Mouse (Mus musculus) layer of hippocampus, adult 9-11 months (tissue): Measurements from ENCODE around the gene Rpn1.
"Not testable (repeated sequence)": the region's sequence is repeated elsewhere in the genome, so short reads cannot be mapped to it uniquely, and the experiment has no call there.

Experiments
- DNase-seq: peaks from one replicate; pipeline ENCODE4 v3.0.0; 2022

Rpn1 gene

GRCm38 (mm10) chr6:88123150-88123857 lies 39.0 kb downstream of the Rpn1 start:
- no peak for DNase-seq

DNA sequence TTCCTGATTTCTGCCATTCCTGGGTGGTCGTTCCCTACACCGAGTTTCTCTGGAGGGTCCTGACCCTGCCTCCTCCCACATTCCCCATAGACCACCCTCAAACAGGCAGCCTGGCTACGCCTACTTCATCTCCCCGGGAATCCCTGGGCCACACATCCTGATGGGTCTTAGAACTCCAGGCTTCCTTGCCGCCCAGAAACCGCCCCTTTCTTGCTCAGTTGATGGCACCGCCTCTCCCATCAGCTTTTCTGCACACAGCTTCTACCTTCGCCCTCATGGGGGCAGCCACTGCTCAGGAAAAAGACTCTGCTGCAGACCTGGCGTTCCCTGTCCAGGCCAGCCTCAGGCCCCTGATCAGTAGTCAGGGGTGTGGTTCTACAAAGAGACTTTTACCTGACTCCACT lies 39.6 kb downstream of the Rpn1 start:
- peak; percentile 28 for DNase-seq

DNA sequence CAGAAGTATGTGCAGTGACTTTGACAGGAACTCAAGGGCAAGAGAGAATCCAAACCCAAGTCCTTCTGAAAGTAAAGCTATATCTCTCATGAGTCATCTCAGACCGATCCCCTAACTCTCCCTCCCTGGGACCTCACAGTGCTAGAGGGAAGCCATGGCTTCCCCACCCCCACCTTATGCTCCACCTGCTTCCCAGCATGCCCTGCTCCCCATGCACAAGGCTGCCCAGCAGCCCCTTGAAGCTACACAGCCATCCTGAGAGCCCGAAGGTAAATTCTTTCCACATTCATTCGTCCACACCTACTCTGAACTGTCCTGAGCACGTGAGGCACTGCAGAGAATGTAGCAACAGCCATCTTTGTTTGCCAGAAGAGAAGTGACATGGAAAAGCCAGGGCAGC lies 40.3 kb downstream of the Rpn1 start:
- DNase-seq: no peak

DNA sequence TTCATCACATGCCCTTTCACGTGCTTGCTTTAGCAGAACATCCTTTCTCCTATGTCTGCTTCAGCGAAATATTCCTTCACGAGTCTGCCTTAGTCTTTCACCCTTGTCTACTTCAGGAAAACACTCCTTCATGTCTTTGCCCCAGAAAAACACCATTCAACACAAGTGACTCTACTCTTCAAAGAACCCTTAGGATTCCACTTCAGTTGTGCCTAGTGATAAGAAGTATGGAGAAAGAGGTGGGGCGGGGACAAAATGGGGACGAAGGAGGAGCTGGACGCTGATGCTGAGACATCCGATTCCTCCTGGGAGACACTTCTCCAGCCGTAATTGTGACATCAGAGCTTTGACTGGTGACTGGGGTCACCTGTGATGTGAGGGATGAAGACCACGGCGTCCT lies 41.5 kb downstream of the Rpn1 start:
- not testable (repeated sequence) for DNase-seq

DNA sequence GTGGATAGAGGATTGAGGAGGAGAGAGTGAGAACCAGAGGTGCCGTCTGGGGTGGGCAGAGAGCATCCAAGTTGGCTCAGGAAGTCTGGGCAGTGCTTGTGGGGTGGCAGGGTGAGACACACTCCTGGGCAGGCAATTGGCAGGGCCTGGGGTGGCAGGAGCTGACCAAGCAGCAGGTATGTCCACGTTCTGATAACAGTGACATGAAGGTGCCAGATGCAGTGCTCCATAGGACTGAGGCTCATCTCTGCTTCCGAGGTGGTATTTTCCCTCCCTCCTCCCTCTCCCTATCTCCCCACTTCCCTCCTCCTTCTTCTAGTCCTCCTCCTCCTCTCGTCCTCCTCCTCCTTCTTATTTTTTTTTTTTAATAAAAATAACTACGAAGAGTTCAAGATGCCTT lies 47.2 kb downstream of the Rpn1 start:
- DNase-seq: no peak

GRCm38 (mm10) chr6:88132051-88132450 lies 47.8 kb downstream of the Rpn1 start:
- DNase-seq: no peak

DNA sequence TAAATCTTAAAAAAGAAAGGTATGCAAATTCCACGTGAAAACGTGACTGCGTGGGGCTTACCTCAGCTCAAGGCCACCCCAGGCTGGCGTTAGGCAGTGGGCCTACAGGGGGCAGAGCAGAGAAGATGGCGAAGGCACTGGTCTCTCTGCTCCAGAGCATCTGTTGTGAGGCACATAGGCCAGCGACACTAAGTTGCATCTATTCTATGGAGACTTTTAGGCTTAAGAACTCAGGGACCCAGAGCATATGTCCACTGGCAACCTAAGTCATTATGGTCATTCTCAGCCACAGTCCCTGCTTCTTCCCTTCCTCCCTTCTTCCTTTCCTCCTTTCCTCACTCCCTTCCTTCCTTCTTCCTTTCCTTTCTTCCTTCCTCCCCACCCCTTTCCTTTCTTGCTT lies 48.8 kb downstream of the Rpn1 start:
- DNase-seq: no peak

GRCm38 (mm10) chr6:88133878-88134277 lies 49.6 kb downstream of the Rpn1 start:
- no peak for DNase-seq

DNA sequence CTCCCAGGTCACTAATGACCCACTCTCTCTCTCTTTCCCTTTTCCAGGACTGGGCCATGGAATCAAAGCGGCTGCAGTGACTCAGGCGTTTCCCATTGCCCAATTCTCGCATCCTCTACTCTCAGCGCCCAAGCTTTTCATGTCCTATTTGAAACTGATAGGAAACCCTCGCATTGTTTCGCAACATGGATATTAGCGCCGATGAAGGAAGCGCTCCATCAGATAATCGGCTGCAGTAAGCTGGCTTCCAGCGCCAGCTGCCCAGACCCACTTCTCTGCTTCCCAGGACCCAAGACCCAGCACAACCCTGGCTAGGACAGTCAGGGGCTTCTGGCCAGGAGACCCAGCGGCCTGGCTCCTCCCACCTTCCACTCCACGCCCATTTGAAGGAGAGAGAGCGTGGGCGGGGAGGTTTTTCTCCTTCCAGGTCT lies 51.9 kb downstream of the Rpn1 start:
- DNase-seq: no peak

GRCm38 (mm10) chr6:88138485-88138884 lies 54.2 kb downstream of the Rpn1 start:
- no peak for DNase-seq

- peak; percentile 94 for DNase-seq
Observed at GRCm38 (mm10) chr6:88140264-88140663, 56.0 kb downstream of the Rpn1 start.

DNA sequence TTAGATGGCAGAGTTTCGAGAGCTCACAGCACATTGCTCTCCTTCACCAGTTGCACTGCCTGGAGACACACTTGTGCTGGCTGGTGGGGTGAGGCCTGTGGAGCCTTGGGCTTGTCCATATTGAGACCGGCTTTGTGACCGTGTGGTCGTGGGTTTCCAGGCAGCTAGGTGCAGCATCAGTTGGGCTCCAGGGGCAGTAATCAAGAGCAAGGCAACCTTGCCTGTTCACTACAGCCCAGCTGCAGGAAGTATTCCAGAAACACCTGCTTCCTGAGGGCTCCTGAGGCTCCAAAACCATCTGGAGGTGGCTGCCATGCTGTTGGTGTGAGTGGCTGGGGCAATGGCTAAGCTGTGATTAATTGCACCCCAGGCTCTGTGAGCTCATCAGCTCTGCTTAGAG lies 61.5 kb downstream of the Rpn1 start:
- no peak for DNase-seq

DNA sequence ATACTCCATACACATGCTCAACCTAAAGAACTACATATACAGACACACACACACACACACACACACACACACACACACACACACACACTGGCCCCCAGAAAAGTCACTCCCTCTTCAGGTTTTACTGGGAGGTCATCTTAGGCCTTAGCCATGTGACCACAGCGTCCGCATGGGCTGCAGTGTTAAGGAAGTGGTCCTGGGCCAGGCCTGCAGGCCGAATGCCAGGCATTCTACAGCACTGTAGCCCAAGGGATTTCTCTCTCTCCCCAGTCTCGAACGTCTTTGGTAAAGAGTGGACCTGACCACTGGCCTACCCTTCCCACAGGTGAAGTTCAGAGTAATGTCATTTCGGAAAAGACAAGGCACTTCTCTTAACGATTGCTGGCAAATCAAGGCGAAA lies 62.3 kb downstream of the Rpn1 start:
- DNase-seq: no peak

DNA sequence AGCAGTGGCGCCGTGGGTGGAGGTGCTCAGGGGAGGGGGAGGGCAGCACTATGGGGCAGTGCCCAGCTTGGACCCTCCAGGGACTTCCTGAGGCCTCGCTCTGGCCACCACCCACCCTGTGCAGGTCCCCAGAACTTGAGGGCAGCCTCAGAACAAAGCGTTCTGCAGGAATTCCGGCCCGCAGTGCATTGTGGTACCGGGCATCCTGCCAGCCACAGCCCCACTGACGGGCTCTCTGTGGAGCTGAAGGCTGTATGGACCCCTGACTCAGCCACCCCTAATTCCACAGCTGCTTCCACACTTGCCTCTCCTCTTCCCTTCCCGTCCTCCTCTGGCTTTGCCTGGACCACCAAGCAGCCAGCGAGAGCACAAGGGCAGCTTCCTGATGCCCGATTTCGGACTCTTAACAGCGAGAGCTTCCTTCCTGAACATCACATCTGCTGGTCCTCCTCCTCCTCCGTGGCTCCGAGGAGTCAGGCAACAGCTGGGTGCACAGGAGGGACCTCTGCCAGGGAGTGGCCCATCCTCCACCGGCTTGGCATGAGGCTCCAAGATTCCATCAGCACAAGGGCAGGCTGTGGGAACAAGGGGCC lies 63.2 kb downstream of the Rpn1 start:
- DNase-seq: peak; percentile 61

GRCm38 (mm10) chr6:88151335-88151734 lies 67.1 kb downstream of the Rpn1 start:
- no peak for DNase-seq

GRCm38 (mm10) chr6:88152127-88152705 lies 67.9 kb downstream of the Rpn1 start:
- no peak for DNase-seq

- DNase-seq: no peak
Observed at GRCm38 (mm10) chr6:88152979-88153378, 68.7 kb downstream of the Rpn1 start.
